Mouse (Mus musculus) bone marrow, adult 2 months (tissue): Measurements from ENCODE around the gene Cd200r1. TPM values are rescaled to one million over a fixed set of nuclear protein-coding genes. Genes with fewer than 3 reads are reported as not detected.
A peak's percentile ranks its signal among the peaks of the same experiment; 100 is the strongest.

Experiments
- H3K27ac ChIP-seq: fragments of 200-500 bp; 2 replicates; pipeline ENCODE4 v1.5.1; 2012; ENCODE audit warnings: low read depth, mild to moderate bottlenecking, control low read depth, inconsistent platforms, low read length; ENCODE audit not compliant: control insufficient read depth, poor library complexity, insufficient read depth
- H3K4me1 ChIP-seq: fragments of 200-500 bp; 2 replicates; pipeline ENCODE4 v1.6.1; 2011; ENCODE audit warnings: low read length; ENCODE audit not compliant: control insufficient read depth, insufficient read depth
- H3K4me3 ChIP-seq: fragments of 200-500 bp; replicated peaks from 2 replicates; pipeline ENCODE3; 2011; ENCODE audit warnings: mild to moderate bottlenecking, low read depth, low read length, control low read depth; ENCODE audit not compliant: control insufficient read depth
- CTCF ChIP-seq: fragments of 200-500 bp; IDR thresholded peaks from 2 replicates; pipeline ENCODE4 v1.5.1; 2011; ENCODE audit warnings: low read length, control low read depth; ENCODE audit not compliant: control insufficient read depth, insufficient read depth
- POLR2A ChIP-seq: fragments of 200-500 bp; IDR thresholded peaks from 2 replicates; pipeline ENCODE4 v1.6.1; 2011; ENCODE audit warnings: low read depth, mild to moderate bottlenecking, control low read depth, low read length, borderline replicate concordance; ENCODE audit not compliant: control insufficient read depth
- WGBS: fragments of 180-500 bp; shearing (Covaris S2); methylation state at CpG from one replicate; pipeline ENCODE4 v1.1.7; 2018; 5-methylcytosine and 5-hydroxymethylcytosine counted together
- polyA plus RNA-seq: library from polyadenylated mRNA; stranded (reverse); fragments of >200 nt; gene quantifications from 2 replicates; pipeline ENCODE4 v1.2.4, GENCODE M21; 2011; ENCODE audit warnings: low replicate concordance; ENCODE audit not compliant: missing spikeins, insufficient read depth, insufficient read length

Cd200r1 gene
- polyA plus RNA-seq, 1 experiment, result 5.3 TPM

GRCm38 (mm10) chr16:44745866-44746562, 19.5 kb upstream of the Cd200r1 start, which contains the start of gene Gtpbp8:
TSS of gene Gtpbp8 (minus strand) at chr16:44746363.
- Histone ChIP-seq H3K4me1 (no peaks in the 10 kb centered on the region; the same call in 1 of the 2 replicates), H3K27ac (peak within 1 kb of the TSS; percentile 87), H3K4me3 (peak within 1 kb of the TSS; percentile 89)
- under 1% methylated on average over 47 of the region's 47 CpGs for WGBS
- TF ChIP-seq POLR2A (peak; percentile 16; the same call in 1 of the 2 replicates), CTCF (no peak)

- Histone ChIP-seq H3K4me1 (no peaks in the 10 kb centered on the region; the same call in 1 of the 2 replicates), H3K27ac (no peak overlapping the region), H3K4me3 (no peak overlapping the region)
- WGBS, result 51% methylated on average over 3 of the region's 3 CpGs
- TF ChIP-seq POLR2A, result no peak
- no peak for TF ChIP-seq CTCF
Observed at GRCm38 (mm10) chr16:44748007-44748406, 17.5 kb upstream of the Cd200r1 start.

- TF ChIP-seq POLR2A (no peak), CTCF (no peak)
- H3K27ac ChIP-seq, result no peak overlapping the region
- H3K4me1 ChIP-seq, result no peaks in the 10 kb centered on the region
- 10% methylated on average over 8 of the region's 8 CpGs for WGBS
- peak overlapping the region; percentile 42 for H3K4me3 ChIP-seq
Observed at GRCm38 (mm10) chr16:44757700-44758099, 7.8 kb upstream of the Cd200r1 start.

- H3K27ac ChIP-seq, result no peak overlapping the region
- no peaks in the 10 kb centered on the region; the same call in 1 of the 2 replicates for H3K4me1 ChIP-seq
- H3K4me3 ChIP-seq, result no peak overlapping the region
- 0% methylated on average over 1 of the region's 1 CpGs for WGBS
- TF ChIP-seq POLR2A (no peak), CTCF (no peak)
Observed at GRCm38 (mm10) chr16:44761811-44762210, 3.7 kb upstream of the Cd200r1 start.

- H3K27ac ChIP-seq, result no peak overlapping the region
- 2% methylated on average over 9 of the region's 9 CpGs for WGBS
- TF ChIP-seq CTCF, result no peak
- TF ChIP-seq POLR2A, result no peak
- H3K4me1 ChIP-seq, result no peaks in the 10 kb centered on the region; the same call in 1 of the 2 replicates
- H3K4me3 ChIP-seq, result peak overlapping the region; percentile 67
Observed at GRCm38 (mm10) chr16:44766320-44766892, 870 bp downstream of the Cd200r1 start.

- TF ChIP-seq POLR2A, result no peak
- no peak for TF ChIP-seq CTCF
- no peak overlapping the region for H3K27ac ChIP-seq
- H3K4me1 ChIP-seq, result no peaks in the 10 kb centered on the region; the same call in 1 of the 2 replicates
- peak overlapping the region; percentile 68 for H3K4me3 ChIP-seq
- 34% methylated on average over 7 of the region's 7 CpGs for WGBS
Observed at GRCm38 (mm10) chr16:44767506-44767905, 2.0 kb downstream of the Cd200r1 start.

- Histone ChIP-seq H3K4me1 (no peaks in the 10 kb centered on the region; the same call in 1 of the 2 replicates), H3K27ac (no peak overlapping the region), H3K4me3 (no peak overlapping the region)
- TF ChIP-seq CTCF (0 out of 2 replicates have a peak, but pooled peaks have one; percentile 35), POLR2A (no peak)
- 24% methylated on average over 2 of the region's 2 CpGs for WGBS
Observed at GRCm38 (mm10) chr16:44767967-44768366, 2.4 kb downstream of the Cd200r1 start.

- Histone ChIP-seq H3K4me3 (no peak overlapping the region), H3K27ac (0 out of 2 replicates have a peak overlapping the region, but pooled peaks have one; percentile 8), H3K4me1 (no peaks in the 10 kb centered on the region; the same call in 1 of the 2 replicates)
- TF ChIP-seq POLR2A (no peak), CTCF (no peak)
- 11% methylated on average over 6 of the region's 6 CpGs for WGBS
Observed at GRCm38 (mm10) chr16:44772577-44772976, 7.0 kb downstream of the Cd200r1 start.
